Mouse (Mus musculus) left cerebral cortex, adult 8-10 months (tissue): Measurements from ENCODE around the gene Akr7a5. TPM values are rescaled to one million over a fixed set of nuclear protein-coding genes. Genes with fewer than 3 reads are reported as not detected.

ENCODE experiments used
- DNase-seq, 2 experiments: peaks; one replicate each; pipeline ENCODE4 v3.0.0; 2022; ENCODE audit warnings: low spot score in 2 of 2
- total RNA-seq, 4 experiments: library from RNA; stranded (reverse); gene quantifications; 2 replicates each; pipeline ENCODE4 v1.2.4; 2022

The Akr7a5 gene
- total RNA-seq, 4 experiments from 2014 or later: 20.4 to 29.5 (median 26.9) TPM

- no peak for DNase-seq
Observed at GRCm38 (mm10) chr4:139298671-139299366, 11.7 kb upstream of the Akr7a5 start.

- DNase-seq: no peak
Observed at GRCm38 (mm10) chr4:139301780-139302179, 8.8 kb upstream of the Akr7a5 start.

GRCm38 (mm10) chr4:139302241-139302640 is 8.3 kb upstream of the Akr7a5 start:
- DNase-seq: no peak

GRCm38 (mm10) chr4:139305521-139305920 is 5.0 kb upstream of the Akr7a5 start:
- DNase-seq: no peak

- DNase-seq: no peak
Observed at GRCm38 (mm10) chr4:139307916-139308315, 2.6 kb upstream of the Akr7a5 start.

GRCm38 (mm10) chr4:139309651-139310050 is 893 bp upstream of the Akr7a5 start:
- no peak for DNase-seq

- DNase-seq: no peak
Observed at GRCm38 (mm10) chr4:139310899-139311701, 556 bp downstream of the Akr7a5 start.

- no peak for DNase-seq
Observed at GRCm38 (mm10) chr4:139311707-139312106, 1.2 kb downstream of the Akr7a5 start.

GRCm38 (mm10) chr4:139312632-139313031 is 2.1 kb downstream of the Akr7a5 start:
- no peak for DNase-seq

- no peak for DNase-seq
Observed at GRCm38 (mm10) chr4:139318449-139318848, 7.9 kb downstream of the Akr7a5 start.

GRCm38 (mm10) chr4:139319740-139320139 is 9.2 kb downstream of the Akr7a5 start:
- no peak for DNase-seq

GRCm38 (mm10) chr4:139330605-139331004 is 20.1 kb downstream of the Akr7a5 start:
- no peak for DNase-seq

- no peak for DNase-seq
Observed at GRCm38 (mm10) chr4:139334631-139335295, 24.2 kb downstream of the Akr7a5 start.

- DNase-seq: no peak
Observed at GRCm38 (mm10) chr4:139335507-139335906, 25.0 kb downstream of the Akr7a5 start.

- peak in 1 of 2 experiments; percentile 30 for DNase-seq
Observed at GRCm38 (mm10) chr4:139336822-139337483, 26.4 kb downstream of the Akr7a5 start.

GRCm38 (mm10) chr4:139338145-139338544 is 27.6 kb downstream of the Akr7a5 start:
- DNase-seq: no peak

- no peak for DNase-seq
Observed at GRCm38 (mm10) chr4:139340835-139341234, 30.3 kb downstream of the Akr7a5 start.

- DNase-seq: no peak
Observed at GRCm38 (mm10) chr4:139341556-139342233, 31.2 kb downstream of the Akr7a5 start.

- no peak for DNase-seq
Observed at GRCm38 (mm10) chr4:139343718-139344117, 33.2 kb downstream of the Akr7a5 start.

GRCm38 (mm10) chr4:139345416-139346019 is 35.0 kb downstream of the Akr7a5 start:
- no peak for DNase-seq
